Mouse (Mus musculus) forebrain, embryonic 16.5 days (tissue): Measurements from ENCODE around the gene Rpl4. TPM values are rescaled to one million over a fixed set of nuclear protein-coding genes. Genes with fewer than 3 reads are reported as not detected.
"Not testable (repeated sequence)": the region's sequence is repeated elsewhere in the genome, so short reads cannot be mapped to it uniquely, and the experiment has no call there.

Experiments used
- ATAC-seq: fragments of 200-750 bp; cut with Nextera tagmentation; 2 replicates; pipeline ENCODE4 v1.8.0; 2017; ENCODE audit warnings: mild to moderate bottlenecking, moderate library complexity
- H3K27ac ChIP-seq: fragments of 300-500 bp; sonication (generic); 2 replicates; pipeline ENCODE4 v1.5.1; 2014; ENCODE audit warnings: low read length, control low read depth
- H3K27me3 ChIP-seq: fragments of 300-500 bp; sonication (generic); replicated peaks from 2 replicates; pipeline ENCODE4 v1.6.1; 2014; ENCODE audit warnings: low read length; ENCODE audit not compliant: control insufficient read depth, insufficient read depth
- H3K36me3 ChIP-seq: fragments of 300-500 bp; sonication (generic); 2 replicates; pipeline ENCODE4 v1.6.1; 2014; ENCODE audit not compliant: control insufficient read depth, insufficient read depth
- H3K4me1 ChIP-seq: fragments of 300-500 bp; sonication (generic); replicated peaks from 2 replicates; pipeline ENCODE4 v1.6.1; 2014; ENCODE audit warnings: low read length; ENCODE audit not compliant: control insufficient read depth, insufficient read depth
- H3K4me2 ChIP-seq: fragments of 300-500 bp; sonication (generic); 2 replicates; pipeline ENCODE4 v1.6.1; 2014; ENCODE audit warnings: mild to moderate bottlenecking, low read length, control low read depth
- H3K4me3 ChIP-seq: fragments of 300-500 bp; sonication (generic); replicated peaks from 2 replicates; pipeline ENCODE4 v1.5.1; 2014; ENCODE audit warnings: mild to moderate bottlenecking, low read length, control low read depth
- H3K9ac ChIP-seq: fragments of 300-500 bp; sonication (generic); replicated peaks from 2 replicates; pipeline ENCODE4 v1.6.1; 2014; ENCODE audit warnings: low read depth, low read length, control low read depth
- H3K9me3 ChIP-seq: fragments of 300-500 bp; sonication (generic); 2 replicates; pipeline ENCODE4 v1.6.1; 2016; ENCODE audit warnings: low read length; ENCODE audit not compliant: control insufficient read depth
- WGBS: fragments of 180-500 bp; shearing (Covaris S2); extraction: QIAGEN DNeasy Blood & Tissue Kit; methylation state at CpG from one replicate; pipeline ENCODE4 v1.1.7; 2014; 5-methylcytosine and 5-hydroxymethylcytosine counted together
- polyA plus RNA-seq: library from polyadenylated mRNA; unstranded; fragments of >200 nt; fragmentation: Nextera tagmentation; extraction: Ambion mirVana; gene quantifications from 2 replicates; pipeline ENCODE4 v1.2.1, GENCODE M21; 2015

Gene Rpl4
- 714 and 781 TPM in 2 replicates for polyA plus RNA-seq

- Histone ChIP-seq H3K4me1 (peaks cover 19% of the 10 kb centered on the region), H3K4me3 (peak within 1 kb of the TSS; percentile 93), H3K9me3 (no peaks in the 10 kb centered on the region), H3K36me3 (peaks cover 22% of the 10 kb centered on the region), H3K27me3 (no peaks in the 10 kb centered on the region), H3K4me2 (peak within 1 kb of the TSS; percentile 98), H3K27ac (peak within 1 kb of the TSS; percentile 85), H3K9ac (peak within 1 kb of the TSS; percentile 82)
- peak; percentile 81 for ATAC-seq
- under 1% methylated on average over 42 of the region's 42 CpGs for WGBS
These were observed at the start of gene Rpl4, which contains the start of gene Zwilch for GRCm38 (mm10) chr9:64172816-64173665. Gene Rpl4 (plus strand): TSS chr9:64173375. Gene Zwilch (minus strand): TSS chr9:64173104.

DNA sequence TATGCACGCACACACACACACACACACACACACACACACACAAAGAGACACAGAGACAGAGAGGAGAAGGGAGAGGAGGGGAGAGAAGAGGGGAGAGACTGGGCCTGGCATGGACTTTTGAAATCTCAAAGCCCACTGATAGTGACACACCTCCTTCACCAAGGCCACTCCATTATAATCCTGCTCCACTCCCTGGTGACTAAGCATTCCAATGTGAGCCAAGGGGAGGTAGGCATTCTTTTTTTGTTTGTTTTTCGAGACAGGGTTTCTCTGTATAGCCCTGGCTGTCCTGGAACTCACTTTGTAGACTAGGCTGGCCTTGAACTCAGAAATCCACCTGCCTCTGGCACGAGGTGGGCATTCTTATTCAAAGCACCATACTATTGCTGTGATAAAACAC is 48.3 kb upstream of the Rpl4 start:
- not testable (repeated sequence) for H3K27me3 ChIP-seq, ATAC-seq, H3K9me3 ChIP-seq, H3K4me3 ChIP-seq, H3K36me3 ChIP-seq, H3K27ac ChIP-seq, H3K9ac ChIP-seq, H3K4me2 ChIP-seq, H3K4me1 ChIP-seq
- WGBS: 67% methylated on average over 3 of the region's 3 CpGs

DNA sequence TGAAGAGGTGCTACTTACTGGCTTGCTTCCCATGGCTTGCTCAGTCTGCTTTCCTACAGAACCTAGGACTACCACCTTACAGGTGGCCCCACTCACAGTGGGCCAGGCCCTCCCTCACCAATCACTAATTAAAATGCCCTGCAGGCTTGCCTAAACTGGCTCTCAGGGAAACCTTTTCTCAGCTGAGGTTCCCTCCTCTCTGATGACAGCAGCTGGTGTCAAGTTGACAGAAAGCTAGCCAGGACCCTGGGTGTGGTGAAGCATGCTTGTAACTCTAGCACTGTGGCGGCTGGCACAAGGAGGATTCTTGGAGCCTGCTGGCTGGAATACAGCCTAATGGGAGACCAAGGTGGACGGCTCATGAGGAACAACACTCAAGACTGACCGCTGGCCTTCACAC is 47.9 kb upstream of the Rpl4 start:
- no peak for ATAC-seq
- H3K4me3 ChIP-seq: no peak overlapping the region
- no peaks in the 10 kb centered on the region for H3K36me3 ChIP-seq
- no peaks in the 10 kb centered on the region for H3K27me3 ChIP-seq
- H3K9ac ChIP-seq: no peak overlapping the region
- no peaks in the 10 kb centered on the region for H3K4me1 ChIP-seq
- H3K4me2 ChIP-seq: no peak overlapping the region
- 70% methylated on average over 3 of the region's 3 CpGs for WGBS
- no peak overlapping the region for H3K27ac ChIP-seq
- H3K9me3 ChIP-seq: no peaks in the 10 kb centered on the region

- no peak overlapping the region for H3K4me2 ChIP-seq
- no peaks in the 10 kb centered on the region for H3K4me1 ChIP-seq
- no peak overlapping the region for H3K27ac ChIP-seq
- no peaks in the 10 kb centered on the region for H3K9me3 ChIP-seq
- no peak overlapping the region for H3K4me3 ChIP-seq
- ATAC-seq: no peak
- 71% methylated on average over 12 of the region's 12 CpGs for WGBS
- H3K27me3 ChIP-seq: no peaks in the 10 kb centered on the region
- H3K9ac ChIP-seq: no peak overlapping the region
- H3K36me3 ChIP-seq: no peaks in the 10 kb centered on the region
These were observed 47.1 kb upstream of the Rpl4 start for GRCm38 (mm10) chr9:64126121-64126520.

DNA sequence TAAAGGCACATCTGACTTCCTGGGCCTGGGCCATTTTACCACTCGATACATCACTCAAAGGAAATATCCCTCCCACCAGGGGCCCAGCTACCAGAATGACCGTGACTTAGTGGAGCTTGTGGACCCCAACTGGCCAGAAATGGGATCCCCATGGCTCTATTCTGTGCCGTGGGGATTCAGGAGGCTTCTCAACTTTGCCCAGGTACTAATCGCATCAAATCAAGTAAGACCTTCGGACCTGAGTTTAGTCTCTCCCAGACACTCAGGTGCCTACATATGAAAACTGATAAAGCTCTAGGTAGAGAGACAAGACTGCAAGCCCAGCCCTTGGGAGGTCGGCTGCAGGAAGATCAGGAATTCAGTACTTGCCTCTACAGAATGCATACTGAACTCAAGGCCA is 41.6 kb upstream of the Rpl4 start:
- no peaks in the 10 kb centered on the region for H3K4me1 ChIP-seq
- no peak overlapping the region for H3K27ac ChIP-seq
- no peaks in the 10 kb centered on the region for H3K9me3 ChIP-seq
- H3K4me3 ChIP-seq: no peak overlapping the region
- WGBS: 88% methylated on average over 6 of the region's 6 CpGs
- H3K4me2 ChIP-seq: no peak overlapping the region
- no peak for ATAC-seq
- no peaks in the 10 kb centered on the region for H3K36me3 ChIP-seq
- H3K9ac ChIP-seq: no peak overlapping the region
- H3K27me3 ChIP-seq: no peaks in the 10 kb centered on the region

DNA sequence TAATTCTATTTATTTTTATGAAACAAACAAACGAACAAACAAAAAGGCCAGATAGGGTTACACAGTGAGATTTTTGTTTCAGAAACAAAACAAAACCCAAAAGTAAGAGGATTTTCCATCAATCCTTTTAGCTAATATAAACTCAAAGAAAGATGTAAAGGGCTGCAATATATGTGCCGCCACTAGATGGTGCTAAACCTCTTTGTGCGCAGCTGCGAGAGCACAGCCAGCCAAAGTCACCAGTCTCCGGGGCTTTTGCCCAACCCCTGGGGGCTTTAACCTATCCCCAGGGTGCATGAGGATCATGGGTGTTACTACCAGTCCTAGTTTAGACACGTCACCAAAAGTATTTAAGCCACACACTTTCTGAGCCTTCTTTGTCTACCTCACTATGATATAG is 34.3 kb upstream of the Rpl4 start:
- not testable (repeated sequence) for H3K9me3 ChIP-seq, H3K27ac ChIP-seq, H3K9ac ChIP-seq, H3K4me2 ChIP-seq, H3K36me3 ChIP-seq, H3K4me3 ChIP-seq, H3K27me3 ChIP-seq, H3K4me1 ChIP-seq, ATAC-seq
- WGBS: 6% methylated on average over 6 of the region's 6 CpGs

- Histone ChIP-seq H3K9ac (no peak overlapping the region), H3K9me3 (no peaks in the 10 kb centered on the region), H3K27ac (no peak overlapping the region), H3K4me2 (no peak overlapping the region), H3K27me3 (no peaks in the 10 kb centered on the region), H3K4me3 (no peak overlapping the region), H3K4me1 (no peaks in the 10 kb centered on the region), H3K36me3 (no peaks in the 10 kb centered on the region)
- 94% methylated on average over 9 of the region's 9 CpGs for WGBS
- no peak for ATAC-seq
These were observed 33.3 kb upstream of the Rpl4 start for GRCm38 (mm10) chr9:64139879-64140278.

- ATAC-seq: no peak
- 93% methylated on average over 1 of the region's 1 CpGs for WGBS
- no peak overlapping the region for H3K27ac ChIP-seq
- no peak overlapping the region for H3K4me3 ChIP-seq
- no peaks in the 10 kb centered on the region for H3K27me3 ChIP-seq
- H3K4me1 ChIP-seq: no peaks in the 10 kb centered on the region
- H3K4me2 ChIP-seq: no peak overlapping the region
- H3K9me3 ChIP-seq: no peaks in the 10 kb centered on the region
- H3K36me3 ChIP-seq: 0 out of 2 replicates have a peak, but pooled peaks cover 2% of the 10 kb centered on the region
- no peak overlapping the region for H3K9ac ChIP-seq
These were observed 16.5 kb upstream of the Rpl4 start for GRCm38 (mm10) chr9:64156641-64157040.

- H3K9ac ChIP-seq: no peak overlapping the region
- H3K4me3 ChIP-seq: no peak overlapping the region
- H3K4me2 ChIP-seq: no peak overlapping the region
- WGBS: 97% methylated on average over 5 of the region's 5 CpGs
- no peak for ATAC-seq
- no peaks in the 10 kb centered on the region for H3K27me3 ChIP-seq
- H3K4me1 ChIP-seq: no peaks in the 10 kb centered on the region
- H3K36me3 ChIP-seq: no peaks in the 10 kb centered on the region
- H3K27ac ChIP-seq: no peak overlapping the region
- H3K9me3 ChIP-seq: no peaks in the 10 kb centered on the region
These were observed 12.7 kb upstream of the Rpl4 start for GRCm38 (mm10) chr9:64160471-64160870.
